Mouse (Mus musculus) forebrain, embryonic 14.5 days (tissue): ENCODE results near the gene Mogs. TPM values are rescaled to one million over a fixed set of nuclear protein-coding genes. Genes with fewer than 3 reads are reported as not detected.

Experiments used
- ATAC-seq: fragments of 200-750 bp; cut with Nextera tagmentation; 2 replicates; pipeline ENCODE4 v1.8.0; 2017; ENCODE audit warnings: mild to moderate bottlenecking, moderate library complexity
- DNase-seq: peaks from one replicate; pipeline ENCODE4 v3.0.0-alpha.2; 2015; ENCODE audit warnings: low spot score
- H3K27ac ChIP-seq: fragments of 300-500 bp; sonication (generic); 2 replicates; pipeline ENCODE4 v1.5.1; 2014; ENCODE audit warnings: low read depth, mild to moderate bottlenecking, control low read depth, low read length, moderate library complexity
- H3K27me3 ChIP-seq: fragments of 300-500 bp; sonication (generic); replicated peaks from 2 replicates; pipeline ENCODE4 v1.6.1; 2014; ENCODE audit warnings: low read length, control low read depth, mixed read lengths; ENCODE audit not compliant: control insufficient read depth, insufficient read depth
- H3K36me3 ChIP-seq: fragments of 300-500 bp; sonication (generic); 2 replicates; pipeline ENCODE4 v1.6.1; 2014; ENCODE audit warnings: low read length, control low read depth; ENCODE audit not compliant: control insufficient read depth, insufficient read depth
- H3K4me1 ChIP-seq: fragments of 300-500 bp; sonication (generic); 2 replicates; pipeline ENCODE4 v1.6.1; 2014; ENCODE audit warnings: antibody characterized with exemption, low read length, control low read depth; ENCODE audit not compliant: control insufficient read depth, insufficient read depth
- H3K4me2 ChIP-seq: fragments of 300-500 bp; sonication (generic); 2 replicates; pipeline ENCODE4 v1.6.1; 2014; ENCODE audit warnings: mild to moderate bottlenecking, control low read depth, low read length
- H3K4me3 ChIP-seq: fragments of 300-500 bp; sonication (generic); 2 replicates; pipeline ENCODE4 v1.5.1; 2014; ENCODE audit warnings: low read depth, low read length, control low read depth
- H3K9ac ChIP-seq: fragments of 300-500 bp; sonication (generic); 2 replicates; pipeline ENCODE4 v1.6.1; 2014; ENCODE audit warnings: mild to moderate bottlenecking, low read length, control low read depth, moderate library complexity
- H3K9me3 ChIP-seq: fragments of 300-500 bp; sonication (generic); replicated peaks from 2 replicates; pipeline ENCODE4 v1.6.1; 2016; ENCODE audit warnings: low read length, control low read depth, mixed read lengths; ENCODE audit not compliant: control insufficient read depth
- WGBS: fragments of 180-500 bp; shearing (Covaris S2); extraction: QIAGEN DNeasy Blood & Tissue Kit; methylation state at CpG from one replicate; pipeline ENCODE4 v1.1.7; 2014; 5-methylcytosine and 5-hydroxymethylcytosine counted together
- polyA plus RNA-seq: library from polyadenylated mRNA; unstranded; fragments of >200 nt; fragmentation: Nextera tagmentation; extraction: Ambion mirVana; gene quantifications from 2 replicates; pipeline ENCODE4 v1.2.1, GENCODE M21; 2014

Gene Mogs
- polyA plus RNA-seq, 1 experiment from 2014 or later = 8.8 TPM

GRCm38 (mm10) chr6:83071220-83071619 is 44.1 kb upstream of the Mogs start:
- DNase-seq = no peak
- H3K4me1 ChIP-seq = no peaks in the 10 kb centered on the region; the same call in 1 of the 2 replicates
- no peaks in the 10 kb centered on the region for H3K36me3 ChIP-seq
- H3K9ac ChIP-seq = no peak overlapping the region
- no peak overlapping the region for H3K27ac ChIP-seq
- no peak overlapping the region for H3K4me2 ChIP-seq
- no peak overlapping the region for H3K4me3 ChIP-seq
- no peaks in the 10 kb centered on the region for H3K9me3 ChIP-seq
- WGBS = under 1% methylated on average over 24 of the region's 24 CpGs
- peak; percentile 24; the same call in 1 of the 2 replicates for ATAC-seq
- H3K27me3 ChIP-seq = peaks cover 89% of the 10 kb centered on the region

GRCm38 (mm10) chr6:83074979-83075378 is 40.3 kb upstream of the Mogs start:
- no peak for DNase-seq
- Histone ChIP-seq H3K36me3 (peaks cover 4% of the 10 kb centered on the region; the same call in 1 of the 2 replicates), H3K9me3 (no peaks in the 10 kb centered on the region), H3K4me2 (no peak overlapping the region), H3K4me3 (no peak overlapping the region), H3K27me3 (peaks cover 56% of the 10 kb centered on the region), H3K27ac (no peak overlapping the region), H3K4me1 (peaks cover 5% of the 10 kb centered on the region), H3K9ac (no peak overlapping the region)
- 17% methylated on average over 2 of the region's 2 CpGs for WGBS
- no peak for ATAC-seq

GRCm38 (mm10) chr6:83077630-83078323 is 37.5 kb upstream of the Mogs start, which contains the start of gene Pcgf1:
Gene Pcgf1 (plus strand): TSS chr6:83077869.
- Histone ChIP-seq H3K36me3 (peaks cover 22% of the 10 kb centered on the region), H3K4me1 (peaks cover 5% of the 10 kb centered on the region; the same call in 1 of the 2 replicates), H3K9ac (peak within 1 kb of the TSS; percentile 80), H3K4me2 (peak within 1 kb of the TSS; percentile 97), H3K4me3 (peak within 1 kb of the TSS; percentile 72), H3K27me3 (peaks cover 35% of the 10 kb centered on the region), H3K27ac (peak within 1 kb of the TSS; percentile 89), H3K9me3 (no peaks in the 10 kb centered on the region)
- 0% methylated on average over 51 of the region's 54 CpGs for WGBS
- ATAC-seq (peak; percentile 66), DNase-seq (peak; percentile 49)

GRCm38 (mm10) chr6:83078324-83078858 is 36.9 kb upstream of the Mogs start:
- peak overlapping the region; percentile 89 for H3K27ac ChIP-seq
- peak; percentile 96 for ATAC-seq
- peaks cover 22% of the 10 kb centered on the region for H3K36me3 ChIP-seq
- peak; percentile 99 for DNase-seq
- H3K9ac ChIP-seq = peak overlapping the region; percentile 80
- peaks cover 36% of the 10 kb centered on the region for H3K27me3 ChIP-seq
- under 1% methylated on average over 46 of the region's 46 CpGs for WGBS
- H3K4me1 ChIP-seq = peaks cover 5% of the 10 kb centered on the region; the same call in 1 of the 2 replicates
- peak overlapping the region; percentile 97 for H3K4me2 ChIP-seq
- H3K4me3 ChIP-seq = peak overlapping the region; percentile 72
- no peaks in the 10 kb centered on the region for H3K9me3 ChIP-seq

- DNase-seq (no peak), ATAC-seq (no peak)
- H3K9ac ChIP-seq = no peak overlapping the region
- H3K36me3 ChIP-seq = peaks cover 22% of the 10 kb centered on the region
- H3K4me2 ChIP-seq = no peak overlapping the region
- no peak overlapping the region for H3K4me3 ChIP-seq
- peaks cover 41% of the 10 kb centered on the region for H3K27me3 ChIP-seq
- 97% methylated on average over 5 of the region's 5 CpGs for WGBS
- no peak overlapping the region for H3K27ac ChIP-seq
- no peaks in the 10 kb centered on the region for H3K9me3 ChIP-seq
- H3K4me1 ChIP-seq = peaks cover 5% of the 10 kb centered on the region; the same call in 1 of the 2 replicates
Measured at GRCm38 (mm10) chr6:83080210-83080609, 35.1 kb upstream of the Mogs start.

- Histone ChIP-seq H3K4me1 (peaks cover 5% of the 10 kb centered on the region; the same call in 1 of the 2 replicates), H3K27me3 (peaks cover 59% of the 10 kb centered on the region), H3K4me3 (no peak overlapping the region), H3K27ac (no peak overlapping the region), H3K36me3 (peaks cover 22% of the 10 kb centered on the region), H3K9me3 (no peaks in the 10 kb centered on the region), H3K4me2 (no peak overlapping the region), H3K9ac (no peak overlapping the region)
- DNase-seq (no peak), ATAC-seq (no peak)
- WGBS = 14% methylated on average over 5 of the region's 5 CpGs
Measured at GRCm38 (mm10) chr6:83083497-83083896, 31.8 kb upstream of the Mogs start.

GRCm38 (mm10) chr6:83084477-83084876 is 30.8 kb upstream of the Mogs start:
- H3K27ac ChIP-seq = no peak overlapping the region
- no peak overlapping the region for H3K9ac ChIP-seq
- DNase-seq = no peak
- ATAC-seq = no peak
- H3K36me3 ChIP-seq = peaks cover 22% of the 10 kb centered on the region
- no peaks in the 10 kb centered on the region for H3K9me3 ChIP-seq
- 2% methylated on average over 6 of the region's 6 CpGs for WGBS
- H3K27me3 ChIP-seq = peaks cover 66% of the 10 kb centered on the region
- no peaks in the 10 kb centered on the region for H3K4me1 ChIP-seq
- H3K4me3 ChIP-seq = no peak overlapping the region
- H3K4me2 ChIP-seq = no peak overlapping the region

- Histone ChIP-seq H3K4me3 (no peak within 1 kb of the TSS), H3K36me3 (0 out of 2 replicates have a peak, but pooled peaks cover 5% of the 10 kb centered on the region), H3K9ac (no peak within 1 kb of the TSS), H3K4me2 (no peak within 1 kb of the TSS), H3K27ac (no peak within 1 kb of the TSS), H3K27me3 (peaks cover 76% of the 10 kb centered on the region), H3K9me3 (no peaks in the 10 kb centered on the region), H3K4me1 (no peaks in the 10 kb centered on the region)
- 2% methylated on average over 42 of the region's 42 CpGs for WGBS
- no peak for ATAC-seq
- no peak for DNase-seq
Measured at GRCm38 (mm10) chr6:83086121-83087035, 28.9 kb upstream of the Mogs start, which contains the start of gene Lbx2. Gene Lbx2 (plus strand): TSS chr6:83086367.
